Mouse (Mus musculus) left cerebral cortex, postnatal 25 days (tissue): ENCODE data around the gene Macrod2. TPM values are rescaled to one million over a fixed set of nuclear protein-coding genes. Genes with fewer than 3 reads are reported as not detected.

Experiments
- DNase-seq, 2 experiments: peaks; one replicate each; pipeline ENCODE4 v3.0.0; 2022; ENCODE audit warnings: low spot score in 2 of 2, mixed read lengths in 1 of 2
- intact Hi-C: fragments of 180-260 bp; cut with DNase I; formaldehyde crosslinking; loops from one replicate; pipeline ENCODE4 v1.15.1; 2025
- total RNA-seq, 2 experiments: library from RNA; stranded (reverse); gene quantifications; 2 replicates each; pipeline ENCODE4 v1.2.3; 2021

Macrod2 gene
- total RNA-seq, 2 experiments from 2014 or later, result 50.3 to 61.6 TPM

- no peak for DNase-seq
- intact Hi-C loops, result no loop called here
Observed at GRCm38 (mm10) chr2:141312136-141312948, 917.2 kb downstream of the Macrod2 start.

GRCm38 (mm10) chr2:141315349-141315748 is 920.2 kb downstream of the Macrod2 start:
- intact Hi-C loops, result no loop called here
- no peak for DNase-seq

GRCm38 (mm10) chr2:141323956-141324460 is 928.9 kb downstream of the Macrod2 start:
- intact Hi-C loops, result no loop called here
- no peak for DNase-seq

GRCm38 (mm10) chr2:141327296-141327695 is 932.2 kb downstream of the Macrod2 start:
- intact Hi-C loops, result no loop called here

GRCm38 (mm10) chr2:141337708-141338107 is 942.6 kb downstream of the Macrod2 start:
- peak in 1 of 2 experiments; percentile 50 for DNase-seq
- intact Hi-C loops, result no loop called here

More at GRCm38 (mm10) chr2:141327296-141327695, 932.2 kb downstream of the Macrod2 start:
- peak; percentile 9 to 76 for DNase-seq

GRCm38 (mm10) chr2:141343988-141344535 is 949.0 kb downstream of the Macrod2 start:
- no peak for DNase-seq
- intact Hi-C loops, result no loop called here

GRCm38 (mm10) chr2:141352623-141353022 is 957.5 kb downstream of the Macrod2 start:
- intact Hi-C loops, result no loop called here

GRCm38 (mm10) chr2:141388632-141389031 is 993.5 kb downstream of the Macrod2 start:
- intact Hi-C loops, result no loop called here
- no peak for DNase-seq

More at GRCm38 (mm10) chr2:141352623-141353022, 957.5 kb downstream of the Macrod2 start:
- no peak for DNase-seq

- DNase-seq, result no peak
- intact Hi-C loops, result no loop called here
Observed at GRCm38 (mm10) chr2:141391229-141391628, 996.1 kb downstream of the Macrod2 start.

- intact Hi-C loops, result loop anchor here (5.0 kb wide), 1 partner anchor 723 kb away; the partner anchor contains the start of gene Flrt3
- peak in 1 of 2 experiments; percentile 42 for DNase-seq
Observed at GRCm38 (mm10) chr2:141394806-141395205, 999.7 kb downstream of the Macrod2 start.

GRCm38 (mm10) chr2:141408766-141409165 is 1013.7 kb downstream of the Macrod2 start:
- intact Hi-C loops, result no loop called here
- DNase-seq, result no peak

- intact Hi-C loops, result no loop called here
- no peak for DNase-seq
Observed at GRCm38 (mm10) chr2:141416436-141416835, 1021.3 kb downstream of the Macrod2 start.

- intact Hi-C loops, result no loop called here
Observed at GRCm38 (mm10) chr2:141416855-141417544, 1021.9 kb downstream of the Macrod2 start.

GRCm38 (mm10) chr2:141419806-141420205 is 1024.7 kb downstream of the Macrod2 start:
- no peak for DNase-seq
- intact Hi-C loops, result no loop called here

More at GRCm38 (mm10) chr2:141416855-141417544, 1021.9 kb downstream of the Macrod2 start:
- no peak for DNase-seq

- intact Hi-C loops, result loop anchor here (10.0 kb wide), 1 partner anchor 821 kb away; no protein-coding TSS in a partner anchor
Observed at GRCm38 (mm10) chr2:141434084-141434483, 1039.0 kb downstream of the Macrod2 start.

GRCm38 (mm10) chr2:141434731-141435570 is 1039.8 kb downstream of the Macrod2 start:
- intact Hi-C loops, result loop anchor here (10.0 kb wide), 1 partner anchor 820 kb away; no protein-coding TSS in a partner anchor
- peak; percentile 28 to 70 for DNase-seq

More at GRCm38 (mm10) chr2:141434084-141434483, 1039.0 kb downstream of the Macrod2 start:
- DNase-seq, result no peak

- DNase-seq, result no peak
- intact Hi-C loops, result no loop called here
Observed at GRCm38 (mm10) chr2:141441896-141442295, 1046.8 kb downstream of the Macrod2 start.

GRCm38 (mm10) chr2:141449078-141449680 is 1054.1 kb downstream of the Macrod2 start:
- no peak for DNase-seq
- intact Hi-C loops, result no loop called here

- intact Hi-C loops, result no loop called here
- no peak for DNase-seq
Observed at GRCm38 (mm10) chr2:141463946-141464345, 1068.8 kb downstream of the Macrod2 start.
